Mouse (Mus musculus) CH12.LX (cell line): ENCODE measurements around the gene Ampd3. TPM values are rescaled to one million over a fixed set of nuclear protein-coding genes. Genes with fewer than 3 reads are reported as not detected.

Experiments
- DNase-seq: peaks from one replicate; pipeline ENCODE4 v3.0.0-alpha.2; 2013; ENCODE audit errors: extremely low read depth
- H3K27ac ChIP-seq: 2 replicates; pipeline ENCODE4 v1.5.1; 2012; ENCODE audit warnings: low read depth, mild to moderate bottlenecking, control low read depth, moderate library complexity; ENCODE audit not compliant: insufficient read depth
- H3K27me3 ChIP-seq: replicated peaks from 2 replicates; pipeline ENCODE3; 2012; ENCODE audit warnings: inconsistent platforms
- H3K36me3 ChIP-seq, 2 experiments: replicated peaks in 1 of 2; 2 replicates each; pipeline versions ENCODE3 to v1.6.1; 2012; ENCODE audit warnings: inconsistent platforms in 1 of 2, low read length in 1 of 2, mild to moderate bottlenecking in 1 of 2, mixed read lengths in 1 of 2, moderate library complexity in 1 of 2; ENCODE audit not compliant: control insufficient read depth in 1 of 2, insufficient read depth in 1 of 2
- H3K4me1 ChIP-seq, 2 experiments: 2 replicates each; pipeline ENCODE4 v1.6.1; 2012; ENCODE audit warnings: inconsistent platforms in 1 of 2, moderate library complexity in 1 of 2; ENCODE audit not compliant: insufficient read depth in 2 of 2, control insufficient read depth in 1 of 2
- H3K4me2 ChIP-seq: 2 replicates; pipeline ENCODE4 v1.6.1; 2012; ENCODE audit warnings: low read depth, mild to moderate bottlenecking, control low read depth; ENCODE audit not compliant: poor library complexity, insufficient read depth, severe bottlenecking
- H3K4me3 ChIP-seq, 3 experiments: fragments of 150-350 bp in 1 of 3; sonication (generic) in 1 of 3; replicated peaks in 1 of 3; 2 replicates each; pipeline versions ENCODE3 to v1.5.1; 2011 to 2012; ENCODE audit warnings: low read depth in 2 of 3, low read length in 2 of 3, mild to moderate bottlenecking in 2 of 3, moderate library complexity in 2 of 3, control low read depth in 1 of 3, improper control_type of control experiment in 1 of 3, inconsistent platforms in 1 of 3, mixed read lengths in 1 of 3; ENCODE audit not compliant: poor library complexity in 1 of 3
- H3K79me2 ChIP-seq: replicated peaks from 2 replicates; pipeline ENCODE4 v1.6.1; 2012; ENCODE audit warnings: mild to moderate bottlenecking, moderate library complexity; ENCODE audit not compliant: control insufficient read depth, poor library complexity, insufficient read depth, severe bottlenecking; ENCODE audit errors: extremely low read depth
- H3K9ac ChIP-seq: 2 replicates; pipeline ENCODE4 v1.6.1; 2012; ENCODE audit warnings: low read depth, mild to moderate bottlenecking, control low read depth, moderate library complexity; ENCODE audit not compliant: insufficient read depth
- H3K9me3 ChIP-seq: replicated peaks from 2 replicates; pipeline ENCODE3; 2012; ENCODE audit warnings: low read length, inconsistent platforms, mixed read lengths
- BHLHE40 ChIP-seq: IDR thresholded peaks from 2 replicates; pipeline ENCODE4 v1.6.1; 2011; ENCODE audit warnings: mild to moderate bottlenecking, low read depth, low read length, improper control_type of control experiment
- CHD1 ChIP-seq: IDR thresholded peaks from 2 replicates; pipeline ENCODE4 v1.6.1; 2012; ENCODE audit warnings: low read depth, low read length, improper control_type of control experiment, inconsistent platforms
- CTCF ChIP-seq, 2 experiments: IDR thresholded peaks in 1 of 2; conservative IDR thresholded peaks in 1 of 2; 2 replicates each; pipeline ENCODE4 v1.5.1; 2011 to 2012; ENCODE audit warnings: low read depth in 2 of 2, low read length in 2 of 2, improper control_type of control experiment in 1 of 2, inconsistent platforms in 1 of 2, mild to moderate bottlenecking in 1 of 2, moderate library complexity in 1 of 2
- E2F4 ChIP-seq: IDR thresholded peaks from 2 replicates; pipeline ENCODE4 v1.6.1; 2011; ENCODE audit warnings: low read depth, low read length, improper control_type of control experiment; ENCODE audit not compliant: insufficient replicate concordance
- ETS1 ChIP-seq: conservative IDR thresholded peaks from 2 replicates; pipeline ENCODE4 v1.6.1; 2012; ENCODE audit warnings: low read depth, mild to moderate bottlenecking, inconsistent platforms, low read length, improper control_type of control experiment, moderate library complexity
- GABPA ChIP-seq: IDR thresholded peaks from 2 replicates; pipeline ENCODE4 v1.6.1; 2012; ENCODE audit warnings: low read depth, low read length, improper control_type of control experiment, inconsistent platforms; ENCODE audit not compliant: insufficient replicate concordance
- JUND ChIP-seq: conservative IDR thresholded peaks from 2 replicates; pipeline ENCODE4 v1.6.1; 2011; ENCODE audit warnings: low read depth, low read length, improper control_type of control experiment
- MAFK ChIP-seq: IDR thresholded peaks from 2 replicates; pipeline ENCODE4 v1.6.1; 2011; ENCODE audit warnings: low read length, improper control_type of control experiment; ENCODE audit not compliant: insufficient replicate concordance
- MAZ ChIP-seq: IDR thresholded peaks from 2 replicates; pipeline ENCODE4 v1.6.1; 2012; ENCODE audit warnings: low read depth, mild to moderate bottlenecking, inconsistent platforms, low read length, improper control_type of control experiment, moderate library complexity
- MYC ChIP-seq: IDR thresholded peaks from 2 replicates; pipeline ENCODE4 v1.6.1; 2011; ENCODE audit warnings: low read depth, mild to moderate bottlenecking, improper control_type of control experiment, low read length
- PAX5 ChIP-seq: IDR thresholded peaks from 2 replicates; pipeline ENCODE4 v1.6.1; 2012; ENCODE audit warnings: low read length, inconsistent platforms, mixed read lengths
- SMC3 ChIP-seq: IDR thresholded peaks from 2 replicates; pipeline ENCODE4 v1.6.1; 2011; ENCODE audit warnings: low read depth, low read length, improper control_type of control experiment
- TCF12 ChIP-seq: IDR thresholded peaks from 2 replicates; pipeline ENCODE4 v1.6.1; 2014; ENCODE audit warnings: low read depth, mild to moderate bottlenecking, inconsistent platforms, low read length, improper control_type of control experiment
- USF1 ChIP-seq: IDR thresholded peaks from 2 replicates; pipeline ENCODE4 v1.6.1; 2014; ENCODE audit warnings: low read depth, mild to moderate bottlenecking, inconsistent platforms, low read length, improper control_type of control experiment
- USF2 ChIP-seq: conservative IDR thresholded peaks from 2 replicates; pipeline ENCODE4 v1.6.1; 2011; ENCODE audit warnings: low read depth, low read length, improper control_type of control experiment
- ZKSCAN1 ChIP-seq: IDR thresholded peaks from 2 replicates; pipeline ENCODE4 v1.6.1; 2012; ENCODE audit warnings: low read depth, inconsistent platforms, low read length, improper control_type of control experiment, borderline replicate concordance
- ZMIZ1 ChIP-seq: IDR thresholded peaks from 2 replicates; pipeline ENCODE4 v1.6.1; 2012; ENCODE audit warnings: low read depth, mild to moderate bottlenecking, inconsistent platforms, low read length, improper control_type of control experiment
- ZNF384 ChIP-seq: IDR thresholded peaks from 2 replicates; pipeline ENCODE4 v1.6.1; 2012; ENCODE audit warnings: low read depth, low read length, improper control_type of control experiment, inconsistent platforms
- dilution Hi-C: fragments of 300-500 bp; cut with MboI; formaldehyde crosslinking; loops from 2 replicates; pipeline ENCODE4 v1.14.3; 2020; ENCODE audit warnings: low sequenced_read_pairs; ENCODE audit not compliant: extremely low pct_unique_long_range_greater_than_20kb, extremely low pct_ligation_motif_present
- in situ Hi-C: fragments of 300-500 bp; cut with MboI; formaldehyde crosslinking; loops from 3 replicates; pipeline ENCODE4 v1.14.3; 2019; ENCODE audit warnings: low sequenced_read_pairs, low pct_ligation_motif_present, low pct_unique_long_range_greater_than_20kb, mixed read lengths
- polyA plus RNA-seq: library from polyadenylated mRNA; unstranded; fragments of >175 nt; gene quantifications from 2 replicates; pipeline ENCODE4 v1.2.1, GENCODE M21; 2012; ENCODE audit warnings: low read depth; ENCODE audit not compliant: insufficient read length
- total RNA-seq, 2 experiments: library from RNA; depleted of rRNA; stranded (reverse); fragments of 300-350 nt in 1 of 2; fragments of >200 nt in 1 of 2; gene quantifications; 2 replicates each; pipeline ENCODE4 v1.2.3; 2012 to 2014

The Ampd3 gene
- total and polyA plus RNA-seq, 3 experiments = 0.08 to 0.84 (median 0.30) TPM

GRCm38 (mm10) chr7:110854519-110854918 is 86.5 kb downstream of the Ampd3 start:
- Histone ChIP-seq H3K4me1 (peaks cover 0 to 4% of the 10 kb centered on the region in 2 experiments; a peak in 1 of 4 replicates), H3K4me2 (no peak overlapping the region), H3K79me2 (no peaks in the 10 kb centered on the region), H3K27ac (no peak overlapping the region), H3K36me3 (no peaks in the 10 kb centered on the region), H3K27me3 (no peaks in the 10 kb centered on the region), H3K4me3 (no peak overlapping the region), H3K9me3 (no peaks in the 10 kb centered on the region), H3K9ac (no peak overlapping the region)
- DNase-seq = no peak
- in situ Hi-C loops (no loop called here), dilution Hi-C loops (no loop called here)
- TF ChIP-seq CTCF (conservative IDR thresholded peaks at IDR 0.05 in 1 of 2, IDR thresholded peaks at IDR 0.05 in 1 of 2; ENCODE audit: low read depth in 2 of 2, low read length in 2 of 2) = no peak
- TF ChIP-seq MYC = no peak
- TF ChIP-seq SMC3 = no peak
- TF ChIP-seq PAX5 = no peak
- TF ChIP-seq MAZ = no peak
- no peak for TF ChIP-seq MAFK
- TF ChIP-seq JUND = no peak
- no peak for TF ChIP-seq CHD1

- peaks cover 0 to 4% of the 10 kb centered on the region in 2 experiments; a peak in 1 of 4 replicates for H3K4me1 ChIP-seq
- in situ Hi-C loops = no loop called here
- DNase-seq = no peak
- H3K4me3 ChIP-seq = no peak overlapping the region
- H3K27me3 ChIP-seq = no peaks in the 10 kb centered on the region
- no peaks in the 10 kb centered on the region for H3K9me3 ChIP-seq
- H3K4me2 ChIP-seq = no peak overlapping the region
- no peak overlapping the region for H3K27ac ChIP-seq
- no peak for TF ChIP-seq E2F4
- TF ChIP-seq USF1 = no peak
- TF ChIP-seq CTCF (conservative IDR thresholded peaks at IDR 0.05 in 1 of 2, IDR thresholded peaks at IDR 0.05 in 1 of 2; ENCODE audit: low read depth in 2 of 2, low read length in 2 of 2) = no peak
- TF ChIP-seq ZMIZ1 = no peak
- no peak for TF ChIP-seq TCF12
- TF ChIP-seq GABPA = no peak
- no peak for TF ChIP-seq USF2
- TF ChIP-seq MYC = no peak
- no peak for TF ChIP-seq JUND
- TF ChIP-seq BHLHE40 = no peak
- TF ChIP-seq ETS1 = no peak
- no peak for TF ChIP-seq ZNF384
- no peak for TF ChIP-seq ZKSCAN1
- TF ChIP-seq, all 38 proteins: peak for 0
- Histone ChIP-seq H3K9ac (no peak overlapping the region), H3K36me3 (no peaks in the 10 kb centered on the region), H3K79me2 (no peaks in the 10 kb centered on the region)
- dilution Hi-C loops = no loop called here
Measured at GRCm38 (mm10) chr7:110854927-110855546, 87.0 kb downstream of the Ampd3 start.
